Mouse (Mus musculus) intestine, embryonic 14.5 days (tissue): Measurements from ENCODE around the gene 2510009E07Rik. TPM values are rescaled to one million over a fixed set of nuclear protein-coding genes. Genes with fewer than 3 reads are reported as not detected.
A peak's percentile ranks its signal among the peaks of the same experiment; 100 is the strongest.

Experiments
- ATAC-seq: fragments of 200-750 bp; cut with Nextera tagmentation; replicated peaks from 2 replicates; pipeline ENCODE4 v1.8.0; 2017; ENCODE audit warnings: low read depth, moderate number of reproducible peaks, moderate TSS enrichment, moderate library complexity; ENCODE audit not compliant: low FRiP score, low TSS enrichment
- DNase-seq: peaks from one replicate; pipeline ENCODE4 v3.0.0-alpha.2; 2018; ENCODE audit warnings: low spot score
- H3K27ac ChIP-seq: fragments of 300-500 bp; sonication (generic); 2 replicates; pipeline ENCODE4 v1.5.1; 2014; ENCODE audit warnings: low read depth, mild to moderate bottlenecking, control low read depth
- H3K27me3 ChIP-seq: fragments of 300-500 bp; sonication (generic); replicated peaks from 2 replicates; pipeline ENCODE4 v1.6.1; 2014; ENCODE audit warnings: low read length, control low read depth; ENCODE audit not compliant: control insufficient read depth, insufficient read depth
- H3K36me3 ChIP-seq: fragments of 300-500 bp; sonication (generic); 2 replicates; pipeline ENCODE4 v1.6.1; 2014; ENCODE audit warnings: low read length, control low read depth; ENCODE audit not compliant: control insufficient read depth, insufficient read depth
- H3K4me1 ChIP-seq: fragments of 300-500 bp; sonication (generic); replicated peaks from 2 replicates; pipeline ENCODE4 v1.6.1; 2014; ENCODE audit warnings: low read length, control low read depth, mixed read lengths; ENCODE audit not compliant: control insufficient read depth, insufficient read depth
- H3K4me2 ChIP-seq: fragments of 300-500 bp; sonication (generic); 2 replicates; pipeline ENCODE4 v1.6.1; 2014; ENCODE audit warnings: low read length
- H3K4me3 ChIP-seq: fragments of 300-500 bp; sonication (generic); 2 replicates; pipeline ENCODE4 v1.5.1; 2014; ENCODE audit warnings: low read depth, low read length, control low read depth, mixed read lengths
- H3K9ac ChIP-seq: fragments of 300-500 bp; sonication (generic); 2 replicates; pipeline ENCODE4 v1.6.1; 2014; ENCODE audit warnings: mild to moderate bottlenecking, low read length
- H3K9me3 ChIP-seq: fragments of 300-500 bp; sonication (generic); 2 replicates; pipeline ENCODE4 v1.6.1; 2016; ENCODE audit warnings: low read length, control low read depth; ENCODE audit not compliant: control insufficient read depth
- WGBS: fragments of 180-500 bp; shearing (Covaris S2); extraction: QIAGEN DNeasy Blood & Tissue Kit; methylation state at CpG from one replicate; pipeline ENCODE4 v1.1.7; 2014; 5-methylcytosine and 5-hydroxymethylcytosine counted together
- polyA plus RNA-seq: library from polyadenylated mRNA; unstranded; fragments of >200 nt; fragmentation: Nextera tagmentation; extraction: Ambion mirVana; gene quantifications from 2 replicates; pipeline ENCODE4 v1.2.1, GENCODE M21; 2014

2510009E07Rik gene
- polyA plus RNA-seq: 20.0 and 21.2 TPM in 2 replicates

DNA sequence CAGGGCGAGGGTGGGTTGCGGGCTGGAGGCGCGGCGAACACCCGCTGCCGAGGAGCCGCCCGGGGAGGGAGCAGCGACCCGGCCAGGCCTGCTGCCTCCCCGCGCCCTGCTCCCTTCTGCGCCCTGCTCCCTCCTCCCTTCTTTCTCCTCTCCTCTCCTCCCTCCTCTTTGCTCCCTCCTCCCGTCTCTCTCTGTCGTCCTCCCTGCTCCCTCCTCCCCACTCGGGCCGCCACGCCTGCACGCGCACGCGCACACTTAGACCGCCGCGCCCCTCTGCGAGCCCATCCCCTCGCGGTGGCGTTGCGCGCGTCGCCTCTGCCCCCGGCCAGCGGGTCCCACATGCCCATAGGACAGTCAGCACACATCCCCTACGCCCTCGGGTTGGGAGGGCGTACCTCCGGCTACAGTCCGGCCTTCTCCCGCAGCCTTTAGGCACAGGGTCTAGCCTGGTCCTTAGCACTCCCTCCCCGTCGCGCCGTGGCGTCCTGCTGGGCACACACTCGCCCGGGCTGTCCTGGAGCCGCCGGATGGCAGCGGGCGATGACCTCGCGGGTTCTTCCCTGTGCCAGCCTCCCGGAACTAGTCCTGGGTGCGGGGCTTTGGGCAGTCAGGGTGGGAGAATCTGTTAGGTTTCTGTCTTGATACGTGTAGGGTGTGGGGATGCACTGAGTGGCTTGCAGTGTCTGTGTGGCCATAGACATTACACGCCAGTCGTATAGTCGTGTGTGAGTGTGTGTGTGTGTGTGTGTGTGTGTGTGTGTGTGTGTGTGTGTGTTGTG, at the start of gene 2510009E07Rik:
Gene 2510009E07Rik (minus strand): TSS at position 203 of the 779 bp plus-strand sequence.
- H3K27me3 ChIP-seq: 0 out of 2 replicates have a peak, but pooled peaks cover 3% of the 10 kb centered on the region
- no peaks in the 10 kb centered on the region for H3K9me3 ChIP-seq
- peak within 1 kb of the TSS; percentile 87 for H3K27ac ChIP-seq
- ATAC-seq: peak; percentile 85
- H3K4me3 ChIP-seq: peak within 1 kb of the TSS; percentile 80
- H3K9ac ChIP-seq: peak within 1 kb of the TSS; percentile 82
- under 1% methylated on average over 48 of the region's 61 CpGs for WGBS
- peak; percentile 95 for DNase-seq
- H3K4me1 ChIP-seq: peaks cover 14% of the 10 kb centered on the region
- H3K4me2 ChIP-seq: peak within 1 kb of the TSS; percentile 76
- H3K36me3 ChIP-seq: no peaks in the 10 kb centered on the region

DNA sequence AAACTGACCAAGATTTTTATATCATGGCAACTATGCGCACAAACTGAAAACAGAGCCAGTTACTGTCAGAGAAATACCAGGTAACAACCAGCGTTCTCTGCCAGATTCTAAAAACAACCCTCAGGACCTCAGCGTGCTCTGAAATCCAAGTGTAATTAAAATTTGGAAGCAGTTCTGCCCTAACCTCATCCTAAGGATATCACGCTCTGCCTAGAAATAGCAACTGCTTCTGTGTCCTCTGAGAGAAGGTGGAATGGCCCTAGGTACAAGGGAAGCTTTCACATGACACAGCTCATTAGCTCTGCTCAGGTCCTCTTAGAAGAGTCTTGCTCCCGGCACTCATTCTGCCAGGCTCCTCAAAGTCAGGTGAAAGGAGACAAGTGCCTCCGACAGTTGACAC, 48.9 kb upstream of the 2510009E07Rik start:
- H3K27me3 ChIP-seq: no peaks in the 10 kb centered on the region
- WGBS: 92% methylated on average over 6 of the region's 6 CpGs
- H3K4me1 ChIP-seq: no peaks in the 10 kb centered on the region
- no peaks in the 10 kb centered on the region for H3K9me3 ChIP-seq
- H3K4me2 ChIP-seq: no peak overlapping the region
- ATAC-seq: no peak
- no peaks in the 10 kb centered on the region for H3K36me3 ChIP-seq
- DNase-seq: no peak
- no peak overlapping the region for H3K4me3 ChIP-seq
- no peak overlapping the region for H3K9ac ChIP-seq
- no peak overlapping the region for H3K27ac ChIP-seq

DNA sequence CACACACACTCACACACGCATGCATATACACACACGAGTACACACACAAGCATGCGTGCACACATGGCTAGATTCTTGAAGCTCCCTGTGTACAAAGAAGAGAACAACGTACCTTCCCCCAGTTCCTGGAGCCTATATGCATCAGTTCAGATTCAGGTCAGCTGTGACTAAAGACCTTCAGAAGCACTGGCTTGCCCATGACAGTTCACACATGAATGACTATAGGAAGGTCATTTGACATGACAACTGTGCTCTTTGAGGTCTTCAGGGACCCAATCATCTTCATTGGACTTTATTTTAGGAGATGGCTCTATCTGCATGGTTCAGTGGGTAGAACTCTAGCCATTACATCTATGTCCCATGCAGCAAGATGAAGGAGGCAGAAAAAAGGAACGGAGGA, 48.4 kb upstream of the 2510009E07Rik start:
- 94% methylated on average over 5 of the region's 5 CpGs for WGBS
- H3K27me3 ChIP-seq: no peaks in the 10 kb centered on the region
- no peak overlapping the region for H3K9ac ChIP-seq
- no peaks in the 10 kb centered on the region for H3K9me3 ChIP-seq
- no peaks in the 10 kb centered on the region for H3K4me1 ChIP-seq
- H3K4me2 ChIP-seq: no peak overlapping the region
- DNase-seq: no peak
- H3K27ac ChIP-seq: no peak overlapping the region
- no peaks in the 10 kb centered on the region for H3K36me3 ChIP-seq
- no peak overlapping the region for H3K4me3 ChIP-seq
- ATAC-seq: no peak

DNA sequence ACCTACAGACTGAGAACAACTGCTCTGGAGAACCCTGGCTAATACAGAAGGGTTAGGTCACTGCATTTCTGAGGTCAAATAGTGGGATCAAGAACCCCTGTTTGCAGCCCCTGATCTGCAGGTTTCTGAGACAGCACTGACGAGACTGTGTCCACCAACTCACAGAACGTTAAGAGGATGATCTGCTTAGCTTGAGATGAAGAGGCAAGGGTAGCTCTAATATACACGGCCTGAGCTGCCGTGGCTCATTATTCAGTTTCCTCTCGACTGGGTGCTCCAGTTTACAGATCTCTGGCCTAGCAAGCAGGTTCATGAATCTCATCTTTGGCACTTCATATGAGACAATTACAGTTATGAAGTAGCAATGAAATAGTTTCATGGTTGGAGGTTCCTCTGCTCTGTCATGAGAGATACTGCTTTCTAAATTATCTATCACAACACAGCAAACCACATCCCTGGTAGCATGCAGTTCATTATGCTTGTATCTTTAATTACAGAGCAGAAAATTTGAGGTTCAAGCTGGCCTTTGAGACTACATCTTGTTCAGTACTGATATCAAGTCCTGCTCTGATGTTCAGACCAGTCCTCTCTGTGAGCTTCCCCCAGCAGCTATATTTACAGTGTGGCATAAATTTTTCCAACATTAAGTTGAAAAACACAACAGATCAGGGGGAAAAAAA, 47.9 kb upstream of the 2510009E07Rik start:
- WGBS: 83% methylated on average over 5 of the region's 5 CpGs
- Histone ChIP-seq H3K9ac (no peak overlapping the region), H3K9me3 (no peaks in the 10 kb centered on the region), H3K27ac (no peak overlapping the region), H3K4me3 (no peak overlapping the region), H3K27me3 (no peaks in the 10 kb centered on the region), H3K36me3 (no peaks in the 10 kb centered on the region), H3K4me2 (no peak overlapping the region), H3K4me1 (no peaks in the 10 kb centered on the region)
- DNase-seq: no peak
- no peak for ATAC-seq

DNA sequence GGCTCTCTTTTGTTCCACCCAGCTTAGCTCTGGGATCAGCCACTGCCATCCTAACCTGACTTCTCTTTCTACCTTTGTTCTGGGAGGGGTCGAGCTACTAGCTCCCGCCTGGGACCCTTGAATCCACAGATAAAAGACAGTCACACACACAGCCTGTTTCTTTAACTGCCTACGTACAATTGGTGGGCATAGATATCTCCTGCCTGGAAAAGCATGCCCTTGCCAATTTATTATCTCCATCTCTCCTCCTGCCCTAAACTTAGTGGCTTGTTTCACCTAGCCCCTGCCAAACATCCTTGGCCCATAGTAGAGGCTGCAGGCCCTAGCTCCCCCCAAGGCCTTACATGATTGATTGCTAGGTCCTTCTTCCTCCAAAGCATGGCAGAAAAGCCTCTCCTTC, 47.1 kb upstream of the 2510009E07Rik start:
- WGBS: 84% methylated on average over 3 of the region's 3 CpGs
- H3K4me2 ChIP-seq: no peak overlapping the region
- H3K27me3 ChIP-seq: no peaks in the 10 kb centered on the region
- ATAC-seq: no peak
- no peak overlapping the region for H3K27ac ChIP-seq
- no peaks in the 10 kb centered on the region for H3K4me1 ChIP-seq
- H3K9me3 ChIP-seq: no peaks in the 10 kb centered on the region
- no peaks in the 10 kb centered on the region for H3K36me3 ChIP-seq
- DNase-seq: no peak
- H3K9ac ChIP-seq: no peak overlapping the region
- H3K4me3 ChIP-seq: no peak overlapping the region

DNA sequence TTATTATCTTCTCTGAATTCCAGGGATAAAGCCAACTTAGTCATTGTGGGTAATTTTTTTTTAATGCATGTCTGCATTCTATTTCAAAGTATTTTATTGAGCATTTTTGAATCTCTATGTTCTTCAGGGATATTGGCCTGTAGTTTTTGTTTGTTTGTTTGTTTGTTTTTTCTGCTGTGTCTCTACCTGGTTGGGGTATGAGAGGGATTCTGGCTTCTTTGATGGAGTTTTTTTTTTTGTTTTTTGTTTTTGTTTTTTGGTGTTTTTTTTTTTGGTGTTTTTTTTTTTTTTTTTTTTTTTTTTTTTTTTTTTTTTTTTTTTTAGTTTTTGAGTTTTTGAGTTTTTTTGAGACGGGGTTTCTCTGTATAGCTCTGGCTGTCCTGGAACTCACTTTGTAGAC, 41.2 kb upstream of the 2510009E07Rik start:
- Histone ChIP-seq H3K4me2 (no peak overlapping the region), H3K9ac (no peak overlapping the region), H3K4me3 (no peak overlapping the region), H3K27ac (no peak overlapping the region), H3K9me3 (no peaks in the 10 kb centered on the region), H3K36me3 (no peaks in the 10 kb centered on the region), H3K4me1 (no peaks in the 10 kb centered on the region), H3K27me3 (no peaks in the 10 kb centered on the region)
- WGBS: 93% methylated on average over 1 of the region's 1 CpGs
- ATAC-seq (no peak), DNase-seq (no peak)

DNA sequence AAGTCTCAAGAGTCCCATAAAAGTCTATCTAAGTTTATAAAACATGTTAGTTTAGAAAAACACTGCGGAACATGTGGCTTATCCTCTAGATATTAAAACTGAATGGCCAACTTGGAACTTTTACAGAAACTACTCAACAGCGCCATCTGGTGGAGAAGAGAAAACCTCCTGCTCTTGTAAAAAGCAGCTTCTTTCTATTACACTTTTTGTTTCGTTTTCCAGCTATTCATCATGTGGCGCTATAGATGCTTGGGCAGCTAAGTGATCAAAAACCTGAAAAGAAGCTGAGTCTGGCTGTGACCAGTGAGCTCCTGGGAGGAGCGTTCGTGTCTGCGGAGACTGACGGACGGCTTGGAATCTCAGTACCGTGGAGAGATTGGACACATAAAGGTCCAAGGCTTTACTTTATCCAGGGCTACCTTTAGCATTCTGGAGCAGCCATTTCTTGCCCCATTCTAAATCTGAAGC, 33.5 kb upstream of the 2510009E07Rik start:
- no peak overlapping the region for H3K4me3 ChIP-seq
- H3K9me3 ChIP-seq: 0 out of 2 replicates have a peak, but pooled peaks cover 3% of the 10 kb centered on the region
- peak; percentile 64; the same call in 1 of the 2 replicates for ATAC-seq
- H3K4me1 ChIP-seq: no peaks in the 10 kb centered on the region
- H3K9ac ChIP-seq: no peak overlapping the region
- H3K4me2 ChIP-seq: peak overlapping the region; percentile 11; the same call in 1 of the 2 replicates
- no peak overlapping the region for H3K27ac ChIP-seq
- DNase-seq: peak; percentile 78
- 43% methylated on average over 10 of the region's 10 CpGs for WGBS
- no peaks in the 10 kb centered on the region for H3K36me3 ChIP-seq
- no peaks in the 10 kb centered on the region for H3K27me3 ChIP-seq

DNA sequence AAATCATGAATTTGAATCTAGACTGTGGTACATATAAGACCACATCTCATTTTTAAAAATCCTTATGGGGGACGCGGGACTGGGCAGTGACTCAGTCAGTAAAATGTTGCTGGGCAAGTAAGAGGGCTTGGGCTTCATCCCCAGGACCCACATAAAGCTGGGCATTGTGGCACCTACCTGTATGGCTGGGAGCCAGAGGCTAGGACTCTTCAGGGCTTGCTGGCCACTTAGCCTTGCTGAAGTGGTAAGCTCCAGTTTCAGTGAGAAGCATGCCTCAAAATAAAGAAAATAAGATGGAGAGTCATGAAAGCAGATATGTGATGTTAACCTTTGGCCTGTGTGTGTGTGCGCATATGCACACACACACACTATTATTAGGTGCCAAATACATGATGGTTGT, 33.0 kb upstream of the 2510009E07Rik start:
- H3K4me1 ChIP-seq: no peaks in the 10 kb centered on the region
- no peaks in the 10 kb centered on the region for H3K36me3 ChIP-seq
- ATAC-seq (0 out of 2 replicates have a peak, but pooled peaks have one; percentile 19), DNase-seq (no peak)
- no peaks in the 10 kb centered on the region for H3K27me3 ChIP-seq
- H3K9me3 ChIP-seq: 0 out of 2 replicates have a peak, but pooled peaks cover 3% of the 10 kb centered on the region
- H3K4me2 ChIP-seq: no peak overlapping the region
- 96% methylated on average over 3 of the region's 3 CpGs for WGBS
- H3K9ac ChIP-seq: no peak overlapping the region
- no peak overlapping the region for H3K4me3 ChIP-seq
- no peak overlapping the region for H3K27ac ChIP-seq
